Mouse (Mus musculus): ENCODE data around the gene F8a. TPM values are rescaled to one million over a fixed set of nuclear protein-coding genes. Genes with fewer than 3 reads are reported as not detected.
"Not testable (repeated sequence)": the region's sequence is repeated elsewhere in the genome, so short reads cannot be mapped to it uniquely, and the experiment has no call there.

Gene F8a
- 1.7 and 1.8 TPM in 2 replicates for total RNA-seq (2015; ENCODE audit: low replicate concordance)
- 1.3 TPM in 2 replicates for total RNA-seq (2017; ENCODE audit: low replicate concordance)

- peak; percentile 98 for ATAC-seq (replicated peaks; ENCODE audit: low FRiP score, poor library complexity, severe bottlenecking)
These were observed at the start of gene F8a for GRCm38 (mm10) chrX:73227914-73228605. F8a (plus strand) TSS chrX:73228291.

GRCm38 (mm10) chrX:73191934-73192333 lies 36.2 kb upstream of the F8a start, which contains the start of gene Xlr3b:
Xlr3b (plus strand) TSS chrX:73192207.
- not testable (repeated sequence) for ATAC-seq (replicated peaks; ENCODE audit: low FRiP score, poor library complexity, severe bottlenecking)

GRCm38 (mm10) chrX:73213819-73214564 lies 14.1 kb upstream of the F8a start, which contains the start of gene Xlr4b:
Xlr4b (plus strand) TSS chrX:73214333.
- not testable (repeated sequence) for ATAC-seq (replicated peaks; ENCODE audit: low FRiP score, poor library complexity, severe bottlenecking)

- ATAC-seq (replicated peaks; ENCODE audit: low FRiP score, poor library complexity, severe bottlenecking): no peak
These were observed 2.7 kb upstream of the F8a start for GRCm38 (mm10) chrX:73225365-73225764.

GRCm38 (mm10) chrX:73228606-73229214 lies 619 bp downstream of the F8a start:
- ATAC-seq (replicated peaks; ENCODE audit: low FRiP score, poor library complexity, severe bottlenecking): 0 out of 2 replicates have a peak, but pooled peaks have one; percentile 30

GRCm38 (mm10) chrX:73229288-73229687 lies 1.2 kb downstream of the F8a start:
- no peak for ATAC-seq (replicated peaks; ENCODE audit: low FRiP score, poor library complexity, severe bottlenecking)

- not testable (repeated sequence) for ATAC-seq (replicated peaks; ENCODE audit: low FRiP score, poor library complexity, severe bottlenecking)
These were observed 14.8 kb downstream of the F8a start, which contains the start of gene Xlr4c for GRCm38 (mm10) chrX:73242821-73243325. Xlr4c (minus strand) TSS chrX:73243130.

- ATAC-seq (replicated peaks; ENCODE audit: low FRiP score, poor library complexity, severe bottlenecking): not testable (repeated sequence)
These were observed 34.3 kb downstream of the F8a start for GRCm38 (mm10) chrX:73262428-73262827.

- not testable (repeated sequence) for ATAC-seq (replicated peaks; ENCODE audit: low FRiP score, poor library complexity, severe bottlenecking)
These were observed 37.2 kb downstream of the F8a start, which contains the start of gene Xlr3c for GRCm38 (mm10) chrX:73265270-73265669. Xlr3c (minus strand) TSS chrX:73265390.

Other genes with a start within 250 kb of the F8a start
- gene Zfp185, start 241.0 kb upstream of the F8a start, total RNA-seq (2015; ENCODE audit: low replicate concordance): not detected in 2 replicates
- gene Zfp185, start 241.0 kb upstream of the F8a start, total RNA-seq (2017; ENCODE audit: low replicate concordance): not detected in 2 replicates
- not detected in 2 replicates for gene Pnma5, start 191.2 kb upstream of the F8a start, total RNA-seq (2015; ENCODE audit: low replicate concordance)
- gene Pnma5, start 191.2 kb upstream of the F8a start, total RNA-seq (2017; ENCODE audit: low replicate concordance): not detected in 2 replicates
- gene Pnma3, start 163.5 kb upstream of the F8a start, total RNA-seq (2015; ENCODE audit: low replicate concordance): not detected in 2 replicates
- not detected in 2 replicates for gene Pnma3, start 163.5 kb upstream of the F8a start, total RNA-seq (2017; ENCODE audit: low replicate concordance)
- gene Xlr4a, start 145.8 kb upstream of the F8a start, total RNA-seq (2015; ENCODE audit: low replicate concordance): 2.9 and 12.2 TPM in 2 replicates
- gene Xlr4a, start 145.8 kb upstream of the F8a start, total RNA-seq (2017; ENCODE audit: low replicate concordance): 2.3 TPM in 1 of 2 replicates, not detected in the other
- gene Xlr3a, start 131.2 kb upstream of the F8a start, total RNA-seq (2015; ENCODE audit: low replicate concordance): not detected in 2 replicates
- not detected in 2 replicates for gene Xlr3a, start 131.2 kb upstream of the F8a start, total RNA-seq (2017; ENCODE audit: low replicate concordance)
- not detected in 2 replicates for gene Gm14685, start 111.2 kb upstream of the F8a start, total RNA-seq (2015; ENCODE audit: low replicate concordance)
- gene Gm14685, start 111.2 kb upstream of the F8a start, total RNA-seq (2017; ENCODE audit: low replicate concordance): not detected in 2 replicates
- not detected in 2 replicates for gene Xlr5b, start 79.5 kb upstream of the F8a start, total RNA-seq (2015; ENCODE audit: low replicate concordance)
- not detected in 2 replicates for gene Xlr5b, start 79.5 kb upstream of the F8a start, total RNA-seq (2017; ENCODE audit: low replicate concordance)
- gene DXBay18, start 78.8 kb upstream of the F8a start, total RNA-seq (2015; ENCODE audit: low replicate concordance): not detected in 2 replicates
- not detected in 2 replicates for gene DXBay18, start 78.8 kb upstream of the F8a start, total RNA-seq (2017; ENCODE audit: low replicate concordance)
- not detected in 2 replicates for gene Spin2d, start 51.3 kb upstream of the F8a start, total RNA-seq (2015; ENCODE audit: low replicate concordance)
- gene Spin2d, start 51.3 kb upstream of the F8a start, total RNA-seq (2017; ENCODE audit: low replicate concordance): not detected in 2 replicates
- gene Xlr3b, start 36.1 kb upstream of the F8a start, total RNA-seq (2015; ENCODE audit: low replicate concordance): not detected in 2 replicates
- 1.4 TPM in 1 of 2 replicates, not detected in the other for gene Xlr3b, start 36.1 kb upstream of the F8a start, total RNA-seq (2017; ENCODE audit: low replicate concordance)
- gene Xlr4b, start 14.0 kb upstream of the F8a start, total RNA-seq (2015; ENCODE audit: low replicate concordance): 2.9 and 10.8 TPM in 2 replicates
- gene Xlr4b, start 14.0 kb upstream of the F8a start, total RNA-seq (2017; ENCODE audit: low replicate concordance): 5.5 TPM in 1 of 2 replicates, not detected in the other
- gene Xlr4c, start 14.8 kb downstream of the F8a start, total RNA-seq (2015; ENCODE audit: low replicate concordance): 7.1 TPM in 1 of 2 replicates, not detected in the other
- 14.4 TPM in 1 of 2 replicates, not detected in the other for gene Xlr4c, start 14.8 kb downstream of the F8a start, total RNA-seq (2017; ENCODE audit: low replicate concordance)
- not detected in 2 replicates for gene Xlr3c, start 37.1 kb downstream of the F8a start, total RNA-seq (2015; ENCODE audit: low replicate concordance)
- gene Xlr3c, start 37.1 kb downstream of the F8a start, total RNA-seq (2017; ENCODE audit: low replicate concordance): not detected in 2 replicates
- not detected in 2 replicates for gene Xlr5a, start 64.7 kb downstream of the F8a start, total RNA-seq (2015; ENCODE audit: low replicate concordance)
- not detected in 2 replicates for gene Xlr5a, start 64.7 kb downstream of the F8a start, total RNA-seq (2017; ENCODE audit: low replicate concordance)
- not detected in 2 replicates for gene Xlr5c, start 64.7 kb downstream of the F8a start, total RNA-seq (2015; ENCODE audit: low replicate concordance)
- gene Xlr5c, start 64.7 kb downstream of the F8a start, total RNA-seq (2017; ENCODE audit: low replicate concordance): not detected in 2 replicates
- not detected in 2 replicates for gene Gm45015, start 108.5 kb downstream of the F8a start, total RNA-seq (2015; ENCODE audit: low replicate concordance)
- not detected in 2 replicates for gene Gm45015, start 108.5 kb downstream of the F8a start, total RNA-seq (2017; ENCODE audit: low replicate concordance)
- 0.42 and 2.9 TPM in 2 replicates for gene Zfp275, start 114.3 kb downstream of the F8a start, total RNA-seq (2015; ENCODE audit: low replicate concordance)
- gene Zfp275, start 114.3 kb downstream of the F8a start, total RNA-seq (2017; ENCODE audit: low replicate concordance): 0.51 and 0.61 TPM in 2 replicates
- not detected in 2 replicates for gene Gm18336, start 170.4 kb downstream of the F8a start, total RNA-seq (2015; ENCODE audit: low replicate concordance)
- gene Gm18336, start 170.4 kb downstream of the F8a start, total RNA-seq (2017; ENCODE audit: low replicate concordance): not detected in 2 replicates
- not detected in 2 replicates for gene Zfp92, start 182.8 kb downstream of the F8a start, total RNA-seq (2015; ENCODE audit: low replicate concordance)
- gene Zfp92, start 182.8 kb downstream of the F8a start, total RNA-seq (2017; ENCODE audit: low replicate concordance): not detected in 2 replicates
- not detected in 2 replicates for gene Trex2, start 207.1 kb downstream of the F8a start, total RNA-seq (2015; ENCODE audit: low replicate concordance)
- gene Trex2, start 207.1 kb downstream of the F8a start, total RNA-seq (2017; ENCODE audit: low replicate concordance): not detected in 2 replicates
- 9.2 and 13.0 TPM in 2 replicates for gene Haus7, start 230.8 kb downstream of the F8a start, total RNA-seq (2015; ENCODE audit: low replicate concordance)
- gene Haus7, start 230.8 kb downstream of the F8a start, total RNA-seq (2017; ENCODE audit: low replicate concordance): 8.0 and 14.1 TPM in 2 replicates

All from erythroid progenitor cell, adult 5-6 weeks (primary cell).